In the genomic region with DNA sequence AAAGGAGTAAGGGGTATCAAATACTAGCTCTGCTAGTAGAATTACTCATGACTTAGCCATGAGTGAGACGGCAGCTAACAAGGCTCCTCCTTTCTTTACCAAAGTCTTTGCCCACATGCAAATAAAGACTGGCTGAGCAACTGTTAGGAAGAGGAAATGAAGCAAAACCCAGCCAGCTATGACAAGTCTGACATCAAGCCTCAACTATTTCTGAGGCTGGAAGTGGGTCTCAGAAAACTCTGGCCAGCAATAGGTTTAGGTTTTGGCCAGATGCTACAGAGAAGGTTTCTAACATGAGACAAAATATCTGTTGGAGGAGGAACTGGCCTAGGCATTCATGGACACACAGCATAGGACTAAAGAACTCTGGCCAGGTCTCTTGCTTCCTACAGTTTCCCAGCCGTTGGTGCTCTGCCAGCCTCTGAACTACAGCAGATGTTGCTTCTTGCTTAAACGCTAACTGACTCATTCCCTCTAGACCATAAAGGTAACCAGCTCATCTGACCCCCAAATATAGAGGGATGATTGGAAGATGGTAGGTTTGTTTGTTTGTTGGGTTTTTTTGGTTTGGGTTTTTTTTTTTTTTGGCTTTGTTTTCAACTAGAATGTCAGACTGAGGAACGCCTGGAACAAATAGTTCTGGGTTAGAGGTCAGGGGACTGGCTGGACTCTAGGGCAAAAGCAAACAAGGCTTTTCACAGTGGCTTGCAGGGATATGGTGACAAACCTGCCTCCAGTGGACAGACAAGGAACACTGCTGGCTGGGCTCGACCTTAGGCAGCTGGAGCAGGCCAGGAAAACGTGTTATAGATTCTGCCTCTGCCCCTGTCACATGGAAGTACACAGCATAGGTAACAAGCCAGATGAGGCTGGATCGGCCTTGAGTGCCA, we compare ENCODE assay signal across 9 mouse cellular contexts. TPM values are rescaled to one million over a fixed set of nuclear protein-coding genes. Genes with fewer than 3 reads are reported as not detected.
DNase-seq lines count a peak whose midpoint lies in the region; ATAC-seq and TF ChIP-seq lines count a peak whose summit lies in the region.
"Had no signal": no experiment of that assay in that cellular context is flagged by ENCODE, and none has a peak within 500 bp of the region (broad histone marks: within the 10 kb centered on the region; RNA-seq: fewer than 3 reads in every experiment).

No protein-coding gene starts in this region.

- WGBS in liver, adult 2 months: 22% methylated on average over 7 of the region's 7 CpGs
- 33% methylated on average over 7 of the region's 7 CpGs for WGBS in small intestine, adult 2 months
- WGBS in forebrain, embryonic 16.5 days: 78% methylated on average over 7 of the region's 7 CpGs

- peaks cover 2% of the 10 kb centered on the region for H3K4me1 ChIP-seq in liver, adult 2 months (ENCODE audit: control insufficient read depth, insufficient read depth, low read length)
- peaks cover 3% of the 10 kb centered on the region; the same call in 1 of the 2 replicates for H3K4me1 ChIP-seq in small intestine, adult 2 months (ENCODE audit: control insufficient read depth, insufficient read depth, insufficient read length, low read length)
- no peaks in the 10 kb centered on the region for H3K4me1 ChIP-seq in forebrain, embryonic 16.5 days (replicated peaks; ENCODE audit: control insufficient read depth, insufficient read depth, low read length)

- no peaks in the 10 kb centered on the region for H3K36me3 ChIP-seq in liver, adult 2 months (ENCODE audit: control insufficient read depth, insufficient read depth, low read length)
- H3K36me3 ChIP-seq in small intestine, adult 2 months (ENCODE audit: control insufficient read depth, insufficient read depth, low read length): no peaks in the 10 kb centered on the region
- no peaks in the 10 kb centered on the region for H3K36me3 ChIP-seq in forebrain, embryonic 16.5 days (ENCODE audit: control insufficient read depth, insufficient read depth)

- H3K4me2 ChIP-seq in forebrain, embryonic 16.5 days (ENCODE audit: low read length): no peak overlapping the region

- TF ChIP-seq POLR2A in liver, adult 2 months (IDR thresholded peaks at IDR 0.05; ENCODE audit: extremely low read depth, insufficient read depth, low read length): no peak
- no peak for TF ChIP-seq POLR2A in small intestine, adult 2 months (IDR thresholded peaks at IDR 0.05; ENCODE audit: low read depth, low read length)

- no peak for ATAC-seq in forebrain, embryonic 16.5 days

- no peaks in the 10 kb centered on the region for H3K9me3 ChIP-seq in forebrain, embryonic 16.5 days (ENCODE audit: control insufficient read depth, low read length)
- H3K9me3 ChIP-seq: megakaryocyte, embryonic 14.5 days had no signal

- no peaks in the 10 kb centered on the region for H3K27me3 ChIP-seq in liver, adult 2 months (ENCODE audit: control insufficient read depth, insufficient read depth, low read length)
- H3K27me3 ChIP-seq in small intestine, adult 2 months (ENCODE audit: control insufficient read depth, insufficient read depth, low read length): no peaks in the 10 kb centered on the region
- H3K27me3 ChIP-seq in forebrain, embryonic 16.5 days (replicated peaks; ENCODE audit: control insufficient read depth, insufficient read depth, low read length): no peaks in the 10 kb centered on the region
- H3K27me3 ChIP-seq: megakaryocyte, embryonic 14.5 days had no signal

- H3K27ac ChIP-seq in liver, adult 2 months (replicated peaks; ENCODE audit: insufficient read depth, low read depth, low read length): peak overlapping the region; percentile 94
- H3K27ac ChIP-seq in small intestine, adult 2 months (ENCODE audit: insufficient read depth, low read depth, low read length): peak overlapping the region; percentile 38
- no peak overlapping the region for H3K27ac ChIP-seq in forebrain, embryonic 16.5 days (ENCODE audit: low read length)

- peak overlapping the region; percentile 29; the same call in 1 of the 2 replicates for H3K9ac ChIP-seq in liver, adult 2 months (ENCODE audit: low read depth, low read length)
- no peak overlapping the region for H3K9ac ChIP-seq in forebrain, embryonic 16.5 days (replicated peaks; ENCODE audit: low read depth, low read length)

- H3K79me2 ChIP-seq in liver, adult 2 months (ENCODE audit: control insufficient read depth, insufficient read depth, low read length): no peaks in the 10 kb centered on the region

- H3K4me3 ChIP-seq in liver, adult 2 months (ENCODE audit: insufficient read depth, low read depth, low read length): no peak overlapping the region
- H3K4me3 ChIP-seq in small intestine, adult 2 months (ENCODE audit: low read depth, low read length): no peak overlapping the region
- no peak overlapping the region for H3K4me3 ChIP-seq in forebrain, embryonic 16.5 days (replicated peaks; ENCODE audit: low read length)

- DNase-seq in liver, adult 2 months (ENCODE audit: extremely low read depth, low read depth, low spot score): peak; percentile 98
- DNase-seq in liver (no peak), adipocyte (ENCODE audit: low spot score) (peak; percentile 92)
- peak; percentile 82 for DNase-seq in kidney, adult 9 months
- DNase-seq in ovary, postnatal 36 days (ENCODE audit: low spot score): no peak
- no peak for DNase-seq in ovary, postnatal 14 days (ENCODE audit: low spot score)

- TF ChIP-seq CTCF in liver, adult 2 months (IDR thresholded peaks at IDR 0.05; ENCODE audit: low read depth, low read length): peak; percentile 80
- TF ChIP-seq CTCF in small intestine, adult 2 months (IDR thresholded peaks at IDR 0.05; ENCODE audit: extremely low read depth, insufficient read length, insufficient replicate concordance, low read depth, low read length): peak; percentile 23; the same call in 1 of the 2 replicates

RNA-seq across cellular contexts. Expression of a gene that starts 41.0 kb away (rescaled TPM):
- total RNA-seq in liver, adult 2 months (2014; rRNA removed): 63.6 and 86.8 TPM in 2 replicates
- polyA plus RNA-seq in liver, adult 2 months (2012; rRNA removed): 41.4 and 59.6 TPM in 2 replicates
- polyA plus RNA-seq in small intestine, adult 2 months (2012; rRNA removed): 63.7 and 205 TPM in 2 replicates
- 30.4 and 32.2 TPM in 2 replicates for polyA plus RNA-seq in forebrain, embryonic 16.5 days (2015; fragmentation: Nextera tagmentation; extraction: Ambion mirVana)

Comparison
In these comparisons a context has a peak if more than half of its experiments do, and no peak if none do; other contexts are left out.
1. DNase-seq: peak in liver, adult 2 months (single experiment), adipocyte (single experiment) and kidney, adult 9 months (single experiment); none in liver (single experiment), ovary, postnatal 36 days (single experiment) and ovary, postnatal 14 days (single experiment).